Mouse (Mus musculus): ENCODE results near the gene Rxra. TPM values are rescaled to one million over a fixed set of nuclear protein-coding genes. Genes with fewer than 3 reads are reported as not detected.

Rxra gene
- 8.9 and 9.0 TPM in 2 replicates for polyA plus RNA-seq (2012; rRNA removed)

DNA sequence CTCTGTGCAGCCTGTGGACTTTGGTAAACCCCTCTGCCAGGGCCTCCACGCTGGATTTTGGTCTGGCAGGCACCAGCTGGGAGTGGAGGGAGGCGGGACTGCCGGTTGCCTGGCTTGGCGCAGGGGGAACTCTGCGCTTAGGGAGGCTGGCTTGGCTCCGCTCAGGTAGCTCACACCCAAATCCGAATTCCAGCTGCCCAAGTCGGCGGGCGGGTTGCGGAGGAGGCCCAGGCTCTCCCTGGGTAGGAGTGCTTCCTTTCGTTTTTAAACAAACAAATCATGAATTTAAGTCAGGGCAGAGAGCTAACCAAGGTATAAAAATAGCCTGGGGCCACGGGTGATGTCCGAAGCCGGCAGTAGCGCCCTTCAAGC is at the start of gene Rxra:
Gene Rxra (plus strand): TSS at position 335 of the 372 bp plus-strand sequence.

Other genes starting within 250 kb of the Rxra start
- gene Vav2, start 249.4 kb upstream of the Rxra start, polyA plus RNA-seq (2012; rRNA removed), result 46.2 and 50.2 TPM in 2 replicates
- 36.5 and 37.0 TPM in 2 replicates for gene Brd3os, start 234.1 kb upstream of the Rxra start, polyA plus RNA-seq (2012; rRNA removed)
- gene Brd3, start 168.8 kb upstream of the Rxra start, polyA plus RNA-seq (2012; rRNA removed), result 51.9 and 61.6 TPM in 2 replicates
- 60.6 and 63.9 TPM in 2 replicates for gene Wdr5, start 161.3 kb upstream of the Rxra start, polyA plus RNA-seq (2012; rRNA removed)
- 7.9 and 16.7 TPM in 2 replicates for gene Col5a1, start 210.0 kb downstream of the Rxra start, polyA plus RNA-seq (2012; rRNA removed)